Mouse (Mus musculus): ENCODE results near the gene Nrsn2.

- TF ChIP-seq CTCF (IDR thresholded peaks at IDR 0.05; ENCODE audit: low read depth) = no peak
- TF ChIP-seq EP300 (IDR thresholded peaks at IDR 0.05; ENCODE audit: low read depth) = peak; percentile 80
These were observed 29.5 kb downstream of the Nrsn2 start for GRCm38 (mm10) chr2:152346776-152347465.

Measured in liver, postnatal 0 days (tissue).